Comparison of ENCODE assay signal across 9 mouse cellular contexts in the genomic region with DNA sequence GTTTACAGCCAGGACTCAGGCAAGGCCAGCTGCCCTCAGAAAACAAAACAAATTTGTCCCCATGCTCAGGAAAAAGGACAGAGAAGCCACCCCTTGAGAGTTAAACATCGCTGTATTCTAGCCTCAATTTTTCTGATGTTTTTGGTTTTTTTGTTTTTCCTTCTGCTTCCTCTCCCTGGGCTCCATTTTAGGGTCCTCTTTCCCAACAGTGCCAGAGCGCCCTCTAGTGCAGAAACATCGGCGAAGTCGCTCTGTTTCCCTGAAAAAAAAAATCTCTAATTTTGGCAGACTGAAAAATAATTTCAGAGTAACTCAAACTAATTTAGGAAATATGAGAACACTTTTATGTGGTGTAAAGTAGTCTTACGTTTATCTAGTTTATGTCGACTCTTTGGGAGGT. TPM values are rescaled to one million over a fixed set of nuclear protein-coding genes. Genes with fewer than 3 reads are reported as not detected.
DNase-seq lines count a peak whose midpoint lies in the region; ATAC-seq and TF ChIP-seq lines count a peak whose summit lies in the region.
"Had no signal": no experiment of that assay in that cellular context is flagged by ENCODE, and none has a peak within 500 bp of the region (broad histone marks: within the 10 kb centered on the region; RNA-seq: fewer than 3 reads in every experiment).

No protein-coding gene starts in this region.

- H3K27me3 ChIP-seq in heart, adult 2 months (ENCODE audit: control insufficient read depth, insufficient read depth, low read length): no peaks in the 10 kb centered on the region
- no peaks in the 10 kb centered on the region for H3K27me3 ChIP-seq in heart, embryonic 12.5 days (replicated peaks)
- H3K27me3 ChIP-seq in midbrain, embryonic 15.5 days (replicated peaks): no peaks in the 10 kb centered on the region
- H3K27me3 ChIP-seq: neural tube, embryonic 12.5 days had no signal

- H3K9me3 ChIP-seq in heart, embryonic 12.5 days (replicated peaks): no peaks in the 10 kb centered on the region
- H3K9me3 ChIP-seq in midbrain, embryonic 15.5 days: no peaks in the 10 kb centered on the region
- H3K9me3 ChIP-seq: neural tube, embryonic 12.5 days had no signal

- TF ChIP-seq EP300 in heart, adult 2 months (IDR thresholded peaks at IDR 0.05; ENCODE audit: insufficient read depth, low read depth, low read length): 0 out of 2 replicates have a peak, but pooled peaks have one; percentile 42

- H3K4me3 ChIP-seq in heart, adult 2 months: no peak overlapping the region
- H3K4me3 ChIP-seq in heart, embryonic 12.5 days: no peak overlapping the region
- H3K4me3 ChIP-seq in cortical plate, adult 2 months (ENCODE audit: insufficient read depth, low read length): peak overlapping the region; percentile 11; the same call in 1 of the 2 replicates
- H3K4me3 ChIP-seq in midbrain, embryonic 15.5 days: no peak overlapping the region
- H3K4me3 ChIP-seq: neural tube, embryonic 12.5 days had no signal

- intact Hi-C loops in heart, adult 2 months (cut with DNase I): loop anchor here (5.0 to 10.0 kb wide), 2 partner anchors 107 to 734 kb away; no protein-coding TSS in a partner anchor
- intact Hi-C loops in heart, postnatal 36 days (cut with DNase I): loop anchor here (5.0 kb wide), 3 partner anchors 107 to 967 kb away; no protein-coding TSS in a partner anchor
- intact Hi-C loops in left cerebral cortex, postnatal 14 days (cut with DNase I): loop anchor here (2.0 to 10.0 kb wide), 2 partner anchors 104 to 274 kb away; no protein-coding TSS in a partner anchor

- H3K4me2 ChIP-seq in heart, embryonic 12.5 days: no peak overlapping the region
- H3K4me2 ChIP-seq in midbrain, embryonic 15.5 days: peak overlapping the region; percentile 26
- H3K4me2 ChIP-seq: neural tube, embryonic 12.5 days had no signal

- ATAC-seq in heart, embryonic 12.5 days (ENCODE audit: insufficient number of reproducible peaks, low FRiP score): no peak
- ATAC-seq in activated CD4-positive, CD25-positive, alpha-beta regulatory T cell, adult 4 months: peak; percentile 19
- ATAC-seq in midbrain, embryonic 15.5 days (replicated peaks): no peak

- no peaks in the 10 kb centered on the region for H3K4me1 ChIP-seq in heart, adult 2 months (ENCODE audit: control insufficient read depth, insufficient read depth, low read length)
- H3K4me1 ChIP-seq in heart, embryonic 12.5 days (replicated peaks): no peaks in the 10 kb centered on the region
- peaks cover 1% of the 10 kb centered on the region; the same call in 1 of the 2 replicates for H3K4me1 ChIP-seq in cortical plate, adult 2 months (ENCODE audit: control insufficient read depth, insufficient read depth, low read length)
- H3K4me1 ChIP-seq in midbrain, embryonic 15.5 days: no peaks in the 10 kb centered on the region
- H3K4me1 ChIP-seq: neural tube, embryonic 12.5 days had no signal

- H3K27ac ChIP-seq in heart, adult 2 months: no peak overlapping the region
- no peak overlapping the region for H3K27ac ChIP-seq in heart, embryonic 12.5 days (ENCODE audit: poor library complexity, severe bottlenecking)
- H3K27ac ChIP-seq in cortical plate, adult 2 months (ENCODE audit: insufficient read depth, low read length): no peak overlapping the region
- no peak overlapping the region for H3K27ac ChIP-seq in midbrain, embryonic 15.5 days
- H3K27ac ChIP-seq: neural tube, embryonic 12.5 days had no signal

- TF ChIP-seq CTCF in heart, adult 2 months (IDR thresholded peaks at IDR 0.05): peak; percentile 82
- TF ChIP-seq CTCF in cortical plate, adult 2 months (IDR thresholded peaks at IDR 0.05; ENCODE audit: extremely low read depth, insufficient read depth, low read length): peak; percentile 88

- no peak overlapping the region for H3K9ac ChIP-seq in heart, adult 2 months (ENCODE audit: low read depth, low read length)
- H3K9ac ChIP-seq in heart, embryonic 12.5 days: no peak overlapping the region
- no peak overlapping the region for H3K9ac ChIP-seq in midbrain, embryonic 15.5 days
- H3K9ac ChIP-seq: neural tube, embryonic 12.5 days had no signal

- no peaks in the 10 kb centered on the region for H3K36me3 ChIP-seq in heart, adult 2 months (ENCODE audit: control insufficient read depth, insufficient read depth, low read length)
- H3K36me3 ChIP-seq in heart, embryonic 12.5 days: no peaks in the 10 kb centered on the region
- H3K36me3 ChIP-seq in midbrain, embryonic 15.5 days (replicated peaks): no peaks in the 10 kb centered on the region
- H3K36me3 ChIP-seq: neural tube, embryonic 12.5 days had no signal

- 2% methylated on average over 7 of the region's 7 CpGs for WGBS in heart, adult 2 months
- WGBS in heart, embryonic 12.5 days: 1% methylated on average over 7 of the region's 7 CpGs
- 2% methylated on average over 7 of the region's 7 CpGs for WGBS in midbrain, embryonic 15.5 days

- DNase-seq in heart, adult 2 months: peak; percentile 18 to 60
- DNase-seq in heart, postnatal 36 days: peak; percentile 46 to 72
- peak; percentile 56 to 79 for DNase-seq in left cerebral cortex, postnatal 14 days (ENCODE audit: low spot score in 2 of 2)
- peak; percentile 59 for DNase-seq in thymus, postnatal 0 days (ENCODE audit: low spot score)

- TF ChIP-seq POLR2A in heart, adult 2 months (IDR thresholded peaks at IDR 0.05; ENCODE audit: insufficient read depth, low read depth, low read length): no peak
- TF ChIP-seq POLR2A in cortical plate, adult 2 months (IDR thresholded peaks at IDR 0.05; ENCODE audit: extremely low read depth, insufficient read depth, low read length): no peak

- no peaks in the 10 kb centered on the region for H3K79me2 ChIP-seq in heart, adult 2 months (replicated peaks; ENCODE audit: control insufficient read depth, insufficient read depth, low read length)

RNA-seq across cellular contexts. Expression of gene Dmgdh, which starts 44.7 kb away (rescaled TPM):
- not detected for total RNA-seq in heart, adult 2 months (2021)
- 0.06 TPM in 1 of 2 replicates, not detected in the other for polyA plus RNA-seq in heart, adult 2 months (2012; rRNA removed)
- 0.14 and 0.42 TPM in 2 replicates for polyA plus RNA-seq in heart, embryonic 12.5 days (2016; fragmentation: Nextera tagmentation; extraction: Ambion mirVana)
- polyA plus RNA-seq in activated CD4-positive, CD25-positive, alpha-beta regulatory T cell, adult 4 months (2017; shearing (Covaris generic)): not detected
- polyA plus RNA-seq in cortical plate, adult 2 months (2012; rRNA removed): 0.23 TPM in 2 replicates
- not detected for total RNA-seq in heart, postnatal 36 days (2021)
- total RNA-seq in left cerebral cortex, postnatal 14 days (2021): under 1 TPM; 0.90 to 0.93 TPM
- 0.11 and 0.12 TPM in 2 replicates for polyA plus RNA-seq in midbrain, embryonic 15.5 days (2015; fragmentation: Nextera tagmentation; extraction: Ambion mirVana)
- not detected in 2 replicates for polyA plus RNA-seq in thymus, postnatal 0 days (2015; fragmentation: Nextera tagmentation; extraction: Ambion mirVana)

RNA-seq across cellular contexts. Expression of gene Bhmt2, which starts 44.8 kb away (rescaled TPM):
- not detected for total RNA-seq in heart, adult 2 months (2021)
- 0.06 TPM in 1 of 2 replicates, not detected in the other for polyA plus RNA-seq in heart, adult 2 months (2012; rRNA removed)
- 0.19 and 0.31 TPM in 2 replicates for polyA plus RNA-seq in heart, embryonic 12.5 days (2016; fragmentation: Nextera tagmentation; extraction: Ambion mirVana)
- under 1 TPM in 1 of 2 experiments, not detected in 1; 0.22 TPM for polyA plus RNA-seq in activated CD4-positive, CD25-positive, alpha-beta regulatory T cell, adult 4 months (2017; shearing (Covaris generic))
- polyA plus RNA-seq in cortical plate, adult 2 months (2012; rRNA removed): 0.75 and 1.1 TPM in 2 replicates
- not detected for total RNA-seq in heart, postnatal 36 days (2021)
- total RNA-seq in left cerebral cortex, postnatal 14 days (2021): under 1 TPM; 0.38 to 0.64 TPM
- 0.06 TPM in 1 of 2 replicates, not detected in the other for polyA plus RNA-seq in midbrain, embryonic 15.5 days (2015; fragmentation: Nextera tagmentation; extraction: Ambion mirVana)
- not detected in 2 replicates for polyA plus RNA-seq in thymus, postnatal 0 days (2015; fragmentation: Nextera tagmentation; extraction: Ambion mirVana)
- polyA plus RNA-seq: neural tube, embryonic 12.5 days had no signal

RNA-seq across cellular contexts. Expression of gene Arsb, which starts 52.5 kb away (rescaled TPM):
- total RNA-seq in heart, adult 2 months (2021): 1 to 10 TPM; 4.6 to 5.7 TPM
- polyA plus RNA-seq in heart, adult 2 months (2012; rRNA removed): 9.6 and 14.6 TPM in 2 replicates
- 7.6 and 8.1 TPM in 2 replicates for polyA plus RNA-seq in heart, embryonic 12.5 days (2016; fragmentation: Nextera tagmentation; extraction: Ambion mirVana)
- 1 to 10 TPM; 6.9 to 8.0 TPM for polyA plus RNA-seq in activated CD4-positive, CD25-positive, alpha-beta regulatory T cell, adult 4 months (2017; shearing (Covaris generic))
- polyA plus RNA-seq in cortical plate, adult 2 months (2012; rRNA removed): 86.9 and 87.6 TPM in 2 replicates
- 1 to 10 TPM; 5.6 to 6.2 TPM for total RNA-seq in heart, postnatal 36 days (2021)
- total RNA-seq in left cerebral cortex, postnatal 14 days (2021): 100 to 1,000 TPM in 1 of 2 experiments, 10 to 100 TPM in 1; 100.0 to 100 TPM
- polyA plus RNA-seq in midbrain, embryonic 15.5 days (2015; fragmentation: Nextera tagmentation; extraction: Ambion mirVana): 8.5 and 9.3 TPM in 2 replicates
- polyA plus RNA-seq in thymus, postnatal 0 days (2015; fragmentation: Nextera tagmentation; extraction: Ambion mirVana): 3.2 and 3.7 TPM in 2 replicates
